Mouse (Mus musculus): ENCODE data around the gene Ugt1a5. TPM values are rescaled to one million over a fixed set of nuclear protein-coding genes. Genes with fewer than 3 reads are reported as not detected.
"Not testable (repeated sequence)": the region's sequence is repeated elsewhere in the genome, so short reads cannot be mapped to it uniquely, and the experiment has no call there.

Ugt1a5 gene
- total and polyA plus RNA-seq, 2 experiments from 2014 or later, result 0.26 TPM; not detected in 1

- Histone ChIP-seq H3K36me3 (ENCODE audit: insufficient read depth, low read length) (no peaks in the 10 kb centered on the region), H3K4me2 (ENCODE audit: low read depth, low read length) (no peak overlapping the region), H3K9ac (replicated peaks; ENCODE audit: low read length) (no peak overlapping the region), H3K9me3 (ENCODE audit: low read length) (no peaks in the 10 kb centered on the region), H3K27ac (no peak overlapping the region), H3K4me3 (ENCODE audit: low read length) (no peak overlapping the region), H3K4me1 (ENCODE audit: insufficient read depth, low read length) (no peaks in the 10 kb centered on the region), H3K27me3 (ENCODE audit: insufficient read depth, low read length) (no peaks in the 10 kb centered on the region)
- WGBS, result 55% methylated on average over 2 of the region's 2 CpGs
- TF ChIP-seq CTCF (IDR thresholded peaks at IDR 0.05; ENCODE audit: low read depth), result no peak
- ATAC-seq, result no peak
- DNase-seq (ENCODE audit: low spot score), result no peak
Measured at GRCm38 (mm10) chr1:88136646-88137045, 29.2 kb upstream of the Ugt1a5 start.

- Histone ChIP-seq H3K9ac (replicated peaks; ENCODE audit: low read length) (no peak overlapping the region), H3K27me3 (ENCODE audit: insufficient read depth, low read length) (no peaks in the 10 kb centered on the region), H3K4me1 (ENCODE audit: insufficient read depth, low read length) (no peaks in the 10 kb centered on the region), H3K4me3 (ENCODE audit: low read length) (no peak overlapping the region), H3K9me3 (ENCODE audit: low read length) (no peaks in the 10 kb centered on the region), H3K4me2 (ENCODE audit: low read depth, low read length) (no peak overlapping the region), H3K36me3 (ENCODE audit: insufficient read depth, low read length) (no peaks in the 10 kb centered on the region), H3K27ac (no peak overlapping the region)
- ATAC-seq, result no peak
- no peak for DNase-seq (ENCODE audit: low spot score)
- TF ChIP-seq CTCF (IDR thresholded peaks at IDR 0.05; ENCODE audit: low read depth), result no peak
- 87% methylated on average over 3 of the region's 3 CpGs for WGBS
Measured at GRCm38 (mm10) chr1:88137264-88137663, 28.5 kb upstream of the Ugt1a5 start.

DNA sequence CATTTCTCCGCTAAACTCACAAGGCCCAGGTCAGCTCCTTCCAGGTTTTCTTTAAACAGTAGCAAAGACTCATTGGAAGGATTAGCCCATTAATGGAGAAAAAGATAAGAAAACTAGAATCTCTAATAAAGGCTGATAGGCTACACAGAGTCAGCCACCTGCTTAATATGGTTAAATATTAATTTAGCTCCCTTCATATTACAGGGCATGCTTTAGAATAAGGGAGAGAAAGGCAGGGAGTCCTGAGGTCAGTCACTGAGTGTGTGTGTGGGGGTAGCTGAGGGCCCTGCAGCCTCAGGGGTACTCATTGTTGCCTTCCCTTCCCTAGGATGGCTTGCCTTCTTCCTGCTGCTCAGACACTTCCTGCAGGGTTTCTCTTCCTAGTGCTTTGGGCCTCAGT is 27.7 kb upstream of the Ugt1a5 start:
- no peaks in the 10 kb centered on the region for H3K27me3 ChIP-seq (ENCODE audit: insufficient read depth, low read length)
- no peak overlapping the region for H3K27ac ChIP-seq
- TF ChIP-seq CTCF (IDR thresholded peaks at IDR 0.05; ENCODE audit: low read depth), result no peak
- no peak overlapping the region for H3K4me2 ChIP-seq (ENCODE audit: low read depth, low read length)
- no peak overlapping the region for H3K4me3 ChIP-seq (ENCODE audit: low read length)
- no peaks in the 10 kb centered on the region for H3K4me1 ChIP-seq (ENCODE audit: insufficient read depth, low read length)
- WGBS, result 97% methylated on average over 1 of the region's 1 CpGs
- no peak for DNase-seq (ENCODE audit: low spot score)
- H3K36me3 ChIP-seq (ENCODE audit: insufficient read depth, low read length), result no peaks in the 10 kb centered on the region
- no peaks in the 10 kb centered on the region for H3K9me3 ChIP-seq (ENCODE audit: low read length)
- no peak overlapping the region for H3K9ac ChIP-seq (replicated peaks; ENCODE audit: low read length)
- ATAC-seq, result no peak

DNA sequence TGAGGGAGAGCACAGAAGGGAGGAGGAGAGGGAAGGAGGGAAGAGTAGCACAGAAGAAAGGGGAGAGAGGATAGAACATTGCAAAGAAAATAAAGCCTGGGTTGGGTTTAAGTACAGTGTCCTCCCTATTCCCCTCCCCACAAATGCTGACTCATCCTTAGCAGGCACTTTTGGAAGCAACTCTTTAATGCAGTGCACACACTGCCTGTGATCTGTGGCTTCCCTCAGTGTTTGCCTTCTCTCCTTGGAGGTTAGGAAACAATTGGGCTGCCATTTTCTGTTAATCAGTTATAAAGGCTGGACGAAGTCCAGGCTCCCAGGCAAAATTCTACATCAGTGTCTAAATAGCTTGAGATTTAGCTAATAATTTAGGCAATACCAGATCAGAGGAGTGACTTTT is 25.3 kb upstream of the Ugt1a5 start:
- not testable (repeated sequence) for H3K4me3 ChIP-seq (ENCODE audit: low read length); H3K36me3 ChIP-seq (ENCODE audit: insufficient read depth, low read length); H3K4me2 ChIP-seq (ENCODE audit: low read depth, low read length); H3K9me3 ChIP-seq (ENCODE audit: low read length); H3K9ac ChIP-seq (replicated peaks; ENCODE audit: low read length); ATAC-seq; DNase-seq (ENCODE audit: low spot score); H3K27ac ChIP-seq; H3K4me1 ChIP-seq (ENCODE audit: insufficient read depth, low read length); H3K27me3 ChIP-seq (ENCODE audit: insufficient read depth, low read length)
- WGBS, result 39% methylated on average over 1 of the region's 1 CpGs

DNA sequence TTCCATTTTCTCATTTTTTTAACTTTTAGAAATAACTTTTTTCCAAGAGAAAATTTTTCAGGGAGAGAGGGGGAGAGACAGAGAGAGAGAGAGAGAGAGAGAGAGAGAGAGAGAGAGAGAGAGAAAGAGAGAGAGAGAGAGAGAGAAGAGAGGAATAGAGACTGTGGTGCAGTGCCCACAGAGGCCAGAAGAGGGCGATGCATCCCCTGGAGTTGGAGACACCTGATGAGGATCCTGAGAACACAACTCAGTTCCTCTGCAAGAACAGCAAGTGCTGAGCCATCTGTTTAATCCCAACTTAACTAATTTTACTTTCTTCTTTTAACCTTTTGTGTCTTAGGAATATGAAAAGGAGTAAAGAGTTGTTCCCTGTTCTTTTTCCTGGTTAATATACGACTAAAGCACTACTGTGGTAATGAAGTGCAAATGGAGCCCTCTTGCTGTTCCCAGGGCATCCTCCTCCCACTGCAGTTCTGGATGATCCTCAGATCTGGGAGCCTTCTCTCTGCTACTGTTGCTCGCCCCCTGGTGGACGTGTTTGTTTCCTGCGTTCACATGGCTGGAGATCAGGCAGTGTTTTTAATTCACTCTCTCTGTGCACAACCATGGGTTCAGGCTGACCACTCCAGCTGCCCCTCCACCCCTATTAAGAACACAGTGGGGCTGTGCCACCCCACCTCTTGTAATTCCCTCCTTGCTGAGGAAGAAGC is 21.7 kb upstream of the Ugt1a5 start:
- H3K36me3 ChIP-seq (ENCODE audit: insufficient read depth, low read length); H3K9me3 ChIP-seq (ENCODE audit: low read length); H3K4me3 ChIP-seq (ENCODE audit: low read length); H3K27me3 ChIP-seq (ENCODE audit: insufficient read depth, low read length); H3K9ac ChIP-seq (replicated peaks; ENCODE audit: low read length); H3K4me2 ChIP-seq (ENCODE audit: low read depth, low read length); H3K4me1 ChIP-seq (ENCODE audit: insufficient read depth, low read length); H3K27ac ChIP-seq: not testable (repeated sequence)
- 0 out of 2 replicates have a peak, but pooled peaks have one; percentile 45 for ATAC-seq
- DNase-seq (ENCODE audit: low spot score), result peak; percentile 36
- TF ChIP-seq CTCF (IDR thresholded peaks at IDR 0.05; ENCODE audit: low read depth), result peak; percentile 55
- WGBS, result 3% methylated on average over 5 of the region's 5 CpGs

GRCm38 (mm10) chr1:88145278-88145677 is 20.5 kb upstream of the Ugt1a5 start:
- H3K9me3 ChIP-seq (ENCODE audit: low read length); H3K36me3 ChIP-seq (ENCODE audit: insufficient read depth, low read length); H3K4me3 ChIP-seq (ENCODE audit: low read length); H3K4me1 ChIP-seq (ENCODE audit: insufficient read depth, low read length); H3K27ac ChIP-seq; ATAC-seq; H3K9ac ChIP-seq (replicated peaks; ENCODE audit: low read length); H3K27me3 ChIP-seq (ENCODE audit: insufficient read depth, low read length); DNase-seq (ENCODE audit: low spot score); H3K4me2 ChIP-seq (ENCODE audit: low read depth, low read length): not testable (repeated sequence)
- TF ChIP-seq CTCF (IDR thresholded peaks at IDR 0.05; ENCODE audit: low read depth), result peak; percentile 53
- 73% methylated on average over 2 of the region's 2 CpGs for WGBS

GRCm38 (mm10) chr1:88150133-88150532 is 15.7 kb upstream of the Ugt1a5 start:
- 86% methylated on average over 2 of the region's 2 CpGs for WGBS
- TF ChIP-seq CTCF (IDR thresholded peaks at IDR 0.05; ENCODE audit: low read depth), result peak; percentile 61
- H3K4me2 ChIP-seq (ENCODE audit: low read depth, low read length); H3K36me3 ChIP-seq (ENCODE audit: insufficient read depth, low read length); H3K9ac ChIP-seq (replicated peaks; ENCODE audit: low read length); ATAC-seq; H3K27ac ChIP-seq; H3K9me3 ChIP-seq (ENCODE audit: low read length); H3K27me3 ChIP-seq (ENCODE audit: insufficient read depth, low read length); H3K4me3 ChIP-seq (ENCODE audit: low read length); H3K4me1 ChIP-seq (ENCODE audit: insufficient read depth, low read length): not testable (repeated sequence)
- DNase-seq (ENCODE audit: low spot score), result peak; percentile 43
